Mouse (Mus musculus) kidney, embryonic 15.5 days (tissue): ENCODE measurements around the gene Rprm. TPM values are rescaled to one million over a fixed set of nuclear protein-coding genes. Genes with fewer than 3 reads are reported as not detected.

Source experiments
- ATAC-seq: fragments of 200-750 bp; cut with Nextera tagmentation; replicated peaks from 2 replicates; pipeline ENCODE4 v1.8.0; 2017; ENCODE audit warnings: moderate TSS enrichment; ENCODE audit not compliant: low FRiP score
- H3K27ac ChIP-seq: fragments of 300-500 bp; sonication (generic); 2 replicates; pipeline ENCODE4 v1.5.1; 2015; ENCODE audit warnings: mild to moderate bottlenecking, inconsistent platforms
- H3K27me3 ChIP-seq: fragments of 300-500 bp; sonication (generic); 2 replicates; pipeline ENCODE4 v1.6.1; 2015; ENCODE audit warnings: inconsistent platforms
- H3K36me3 ChIP-seq: fragments of 300-500 bp; sonication (generic); 2 replicates; pipeline ENCODE4 v1.6.1; 2015; ENCODE audit warnings: inconsistent platforms
- H3K4me1 ChIP-seq: fragments of 300-500 bp; sonication (generic); 2 replicates; pipeline ENCODE4 v1.6.1; 2015; ENCODE audit warnings: inconsistent platforms
- H3K4me2 ChIP-seq: fragments of 300-500 bp; sonication (generic); 2 replicates; pipeline ENCODE4 v1.6.1; 2015; ENCODE audit warnings: moderate library complexity, mild to moderate bottlenecking, inconsistent platforms
- H3K4me3 ChIP-seq: fragments of 300-500 bp; sonication (generic); replicated peaks from 2 replicates; pipeline ENCODE4 v1.5.1; 2015; ENCODE audit warnings: mild to moderate bottlenecking, inconsistent platforms
- H3K9ac ChIP-seq: fragments of 300-500 bp; sonication (generic); 2 replicates; pipeline ENCODE4 v1.6.1; 2015; ENCODE audit warnings: mild to moderate bottlenecking, inconsistent platforms
- H3K9me3 ChIP-seq: fragments of 300-500 bp; sonication (generic); replicated peaks from 2 replicates; pipeline ENCODE4 v1.6.1; 2016; ENCODE audit warnings: inconsistent platforms
- WGBS: fragments of 180-500 bp; shearing (Covaris S2); methylation state at CpG from one replicate; pipeline ENCODE4 v1.1.7; 2015; ENCODE audit warnings: mixed read lengths; 5-methylcytosine and 5-hydroxymethylcytosine counted together
- polyA plus RNA-seq: library from polyadenylated mRNA; unstranded; fragments of >200 nt; fragmentation: Nextera tagmentation; extraction: Ambion mirVana; gene quantifications from 2 replicates; pipeline ENCODE4 v1.2.1, GENCODE M21; 2015

The Rprm gene
- polyA plus RNA-seq, 1 experiment from 2014 or later = 83.7 TPM

DNA sequence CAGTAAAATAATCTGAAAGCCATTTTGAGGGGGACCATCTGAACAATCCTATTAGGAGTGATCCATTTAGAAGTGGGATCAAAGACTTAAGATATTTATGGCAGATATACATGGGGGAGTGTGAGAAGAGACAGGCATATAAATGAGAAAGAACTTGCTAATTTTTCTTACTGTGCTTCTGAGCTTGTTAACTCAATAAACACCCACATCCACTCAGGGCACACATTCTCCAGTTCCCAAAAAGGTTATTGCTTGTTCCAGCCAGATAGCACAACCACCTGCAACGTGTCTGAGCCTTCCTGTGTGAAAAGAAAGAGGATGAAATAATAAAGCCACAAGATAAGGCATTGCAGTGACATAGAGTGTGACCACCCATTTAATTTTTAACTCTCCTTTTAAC lies 22.9 kb downstream of the Rprm start:
- Histone ChIP-seq H3K9me3 (no peaks in the 10 kb centered on the region), H3K27me3 (no peaks in the 10 kb centered on the region), H3K4me3 (no peak overlapping the region), H3K27ac (no peak overlapping the region), H3K4me2 (no peak overlapping the region), H3K36me3 (no peaks in the 10 kb centered on the region), H3K4me1 (no peaks in the 10 kb centered on the region), H3K9ac (no peak overlapping the region)
- 18% methylated on average over 1 of the region's 1 CpGs for WGBS
- no peak for ATAC-seq

- ATAC-seq = no peak
- Histone ChIP-seq H3K9me3 (no peaks in the 10 kb centered on the region), H3K4me3 (no peak overlapping the region), H3K4me2 (no peak overlapping the region), H3K36me3 (no peaks in the 10 kb centered on the region), H3K4me1 (no peaks in the 10 kb centered on the region), H3K9ac (no peak overlapping the region), H3K27ac (no peak overlapping the region), H3K27me3 (no peaks in the 10 kb centered on the region)
These were observed 24.3 kb downstream of the Rprm start for GRCm38 (mm10) chr2:54061039-54061438.
